Mouse (Mus musculus): ENCODE results near the gene Orai2. TPM values are rescaled to one million over a fixed set of nuclear protein-coding genes. Genes with fewer than 3 reads are reported as not detected.

Gene Orai2
- total and polyA plus RNA-seq, 3 experiments, result 7.3 to 8.8 (median 7.4) TPM

- TF ChIP-seq CHD2 (IDR thresholded peaks at IDR 0.05; ENCODE audit: low read length) (no peak), IRF4 (IDR thresholded peaks at IDR 0.05; ENCODE audit: low read depth, low read length) (no peak), USF1 (IDR thresholded peaks at IDR 0.05; ENCODE audit: low read depth, low read length) (no peak), USF2 (conservative IDR thresholded peaks at IDR 0.05; ENCODE audit: low read depth, low read length) (no peak), EP300 (IDR thresholded peaks at IDR 0.05; ENCODE audit: low read length) (no peak), MYC (IDR thresholded peaks at IDR 0.05; ENCODE audit: low read depth, low read length) (no peak), HCFC1 (IDR thresholded peaks at IDR 0.05; ENCODE audit: low read depth, low read length) (peak; percentile 35), JUND (conservative IDR thresholded peaks at IDR 0.05; ENCODE audit: low read depth, low read length) (no peak), ELF1 (IDR thresholded peaks at IDR 0.05; ENCODE audit: low read depth, low read length) (peak; percentile 10; the same call in 1 of the 2 replicates), POLR2A (IDR thresholded peaks at IDR 0.05; ENCODE audit: low read depth, low read length) (no peak), TBP (conservative IDR thresholded peaks at IDR 0.05; ENCODE audit: low read depth, low read length) (no peak), ZMIZ1 (IDR thresholded peaks at IDR 0.05; ENCODE audit: low read depth, low read length) (no peak), GABPA (IDR thresholded peaks at IDR 0.05; ENCODE audit: insufficient replicate concordance, low read depth, low read length) (no peak), NELFE (IDR thresholded peaks at IDR 0.05; ENCODE audit: low read depth, low read length) (no peak), POLR2AphosphoS2 (IDR thresholded peaks at IDR 0.05; ENCODE audit: low read depth, low read length) (no peak), MAZ (IDR thresholded peaks at IDR 0.05; ENCODE audit: low read depth, low read length) (no peak), ZC3H11A (IDR thresholded peaks at IDR 0.05; ENCODE audit: low read depth, low read length) (peak; percentile 1; the same call in 1 of the 2 replicates)
Measured at GRCm38 (mm10) chr5:136186723-136187122, 16.2 kb upstream of the Orai2 start (continued).

GRCm38 (mm10) chr5:136183766-136184165 lies 13.3 kb upstream of the Orai2 start:
- H3K27me3 ChIP-seq (replicated peaks), result no peaks in the 10 kb centered on the region
- no peak for DNase-seq (ENCODE audit: extremely low read depth)
- H3K27ac ChIP-seq (ENCODE audit: insufficient read depth, low read depth), result no peak overlapping the region
- no peak overlapping the region for H3K4me3 ChIP-seq (replicated peaks in 1 of 3; ENCODE audit: low read depth in 2 of 3, low read length in 2 of 3, poor library complexity in 1 of 3)
- peaks cover 6 to 8% of the 10 kb centered on the region in 2 experiments; a peak in 3 of 4 replicates for H3K4me1 ChIP-seq (ENCODE audit: control insufficient read depth in 1 of 2, insufficient read depth in 2 of 2)
- H3K9ac ChIP-seq (ENCODE audit: insufficient read depth, low read depth), result no peak overlapping the region
- H3K36me3 ChIP-seq (replicated peaks in 1 of 2; ENCODE audit: control insufficient read depth in 1 of 2, insufficient read depth in 1 of 2, low read length in 1 of 2), result peaks cover 75 to 92% of the 10 kb centered on the region in 2 experiments
- H3K9me3 ChIP-seq (replicated peaks; ENCODE audit: low read length), result no peaks in the 10 kb centered on the region
- dilution Hi-C loops (cut with MboI; ENCODE audit: extremely low pct_ligation_motif_present, extremely low pct_unique_long_range_greater_than_20kb, low sequenced_read_pairs), result no loop called here
- in situ Hi-C loops (cut with MboI; ENCODE audit: low pct_ligation_motif_present, low pct_unique_long_range_greater_than_20kb, low sequenced_read_pairs), result no loop called here
- no peak overlapping the region for H3K4me2 ChIP-seq (ENCODE audit: insufficient read depth, low read depth, poor library complexity, severe bottlenecking)
- H3K79me2 ChIP-seq (replicated peaks; ENCODE audit: control insufficient read depth, extremely low read depth, insufficient read depth, poor library complexity, severe bottlenecking), result no peaks in the 10 kb centered on the region
- TF ChIP-seq SMC3 (IDR thresholded peaks at IDR 0.05; ENCODE audit: low read depth, low read length) (peak; percentile 10; the same call in 1 of the 2 replicates), RAD21 (IDR thresholded peaks at IDR 0.05; ENCODE audit: low read depth, low read length) (peak; percentile 21), MAZ (IDR thresholded peaks at IDR 0.05; ENCODE audit: low read depth, low read length) (no peak), KAT2A (IDR thresholded peaks at IDR 0.05; ENCODE audit: insufficient replicate concordance, low read length) (no peak), CTCF (conservative IDR thresholded peaks at IDR 0.05 in 1 of 2, IDR thresholded peaks at IDR 0.05 in 1 of 2; ENCODE audit: low read depth in 2 of 2, low read length in 2 of 2) (peak in 1 of 2 experiments; percentile 43; a peak in 2 of 4 replicates)

Measured in CH12.LX (cell line).